Mouse (Mus musculus) ovary, adult 18-20 months (tissue): ENCODE measurements around the gene Ctso.

Source experiments
- DNase-seq: peaks from one replicate; pipeline ENCODE4 v3.0.0; 2022; ENCODE audit warnings: low spot score, mixed read lengths

The Ctso gene

GRCm38 (mm10) chr3:81951785-81952184 lies 19.4 kb downstream of the Ctso start:
- no peak for DNase-seq

GRCm38 (mm10) chr3:81957484-81957883 lies 25.1 kb downstream of the Ctso start:
- no peak for DNase-seq

- DNase-seq = no peak
These were observed 28.9 kb downstream of the Ctso start for GRCm38 (mm10) chr3:81961336-81961735.

- no peak for DNase-seq
These were observed 31.4 kb downstream of the Ctso start for GRCm38 (mm10) chr3:81963768-81964167.

GRCm38 (mm10) chr3:81964596-81964995 lies 32.2 kb downstream of the Ctso start:
- no peak for DNase-seq

GRCm38 (mm10) chr3:81975607-81976006 lies 43.2 kb downstream of the Ctso start:
- DNase-seq = no peak

GRCm38 (mm10) chr3:81976102-81976501 lies 43.7 kb downstream of the Ctso start, which contains the start of gene Tdo2:
Tdo2 (minus strand) TSS chr3:81976202.
- no peak for DNase-seq

- DNase-seq = no peak
These were observed 49.2 kb downstream of the Ctso start for GRCm38 (mm10) chr3:81981576-81981975.

GRCm38 (mm10) chr3:81981990-81982389 lies 49.6 kb downstream of the Ctso start, which contains the start of gene Asic5:
Asic5 (plus strand) TSS chr3:81982290.
- DNase-seq = no peak

GRCm38 (mm10) chr3:81983120-81983895 lies 50.9 kb downstream of the Ctso start:
- no peak for DNase-seq

- no peak for DNase-seq
These were observed 52.7 kb downstream of the Ctso start for GRCm38 (mm10) chr3:81985100-81985499.

GRCm38 (mm10) chr3:81986103-81986502 lies 53.7 kb downstream of the Ctso start:
- DNase-seq = no peak

- DNase-seq = no peak
These were observed 55.2 kb downstream of the Ctso start for GRCm38 (mm10) chr3:81987628-81988027.

GRCm38 (mm10) chr3:81989692-81990141 lies 57.3 kb downstream of the Ctso start:
- no peak for DNase-seq

GRCm38 (mm10) chr3:81990531-81990930 lies 58.1 kb downstream of the Ctso start:
- DNase-seq = no peak

- no peak for DNase-seq
These were observed 63.0 kb downstream of the Ctso start for GRCm38 (mm10) chr3:81995371-81995770.

- DNase-seq = no peak
These were observed 63.6 kb downstream of the Ctso start for GRCm38 (mm10) chr3:81995988-81996387.
